Mouse (Mus musculus) fat pad, adult 2 months (tissue): ENCODE measurements around the gene Pld2.
"Not testable (repeated sequence)": the region's sequence is repeated elsewhere in the genome, so short reads cannot be mapped to it uniquely, and the experiment has no call there.

Source experiments
- DNase-seq: peaks from one replicate; pipeline ENCODE4 v3.0.0-alpha.2; 2011; ENCODE audit warnings: low read depth, low spot score; ENCODE audit errors: extremely low read depth

The Pld2 gene

DNA sequence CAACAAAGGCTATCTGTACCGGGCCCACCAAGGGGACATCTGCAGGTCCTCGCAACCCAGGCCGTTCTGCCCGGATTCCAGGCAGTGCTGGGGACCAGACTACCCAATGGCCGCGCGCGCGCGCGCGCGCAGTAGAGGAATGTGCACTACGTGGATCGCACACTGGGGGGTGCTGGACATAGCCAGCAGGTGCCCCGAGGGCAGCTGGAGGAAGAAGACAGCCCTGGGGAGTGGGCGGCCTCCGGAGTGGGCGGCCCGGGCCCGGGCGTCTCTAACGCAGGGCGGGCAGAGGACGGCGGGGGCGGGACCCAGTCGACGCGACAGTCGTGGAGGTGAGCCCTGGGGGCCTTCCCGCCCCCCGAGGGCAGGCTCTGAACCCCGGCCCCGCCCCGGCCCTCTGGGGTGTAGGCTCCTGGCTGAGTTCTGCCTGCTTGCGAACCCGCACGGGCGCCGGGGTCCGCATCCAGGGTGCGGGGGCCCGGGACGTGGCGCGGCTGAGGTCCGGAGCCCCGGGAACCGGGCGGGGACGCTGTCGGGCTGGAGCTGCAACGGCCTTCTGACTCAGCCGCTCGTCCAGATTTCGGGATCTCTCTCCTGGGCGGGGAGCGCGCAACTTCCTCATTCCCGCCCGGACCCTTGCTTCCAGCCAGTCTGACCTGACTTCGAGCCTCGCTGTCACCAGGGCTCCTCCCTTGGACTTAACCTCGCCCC is at the start of gene Pld2:
TSS of gene Pld2 (plus strand) at position 188 of the 711 bp plus-strand sequence.
- DNase-seq, result no peak

DNA sequence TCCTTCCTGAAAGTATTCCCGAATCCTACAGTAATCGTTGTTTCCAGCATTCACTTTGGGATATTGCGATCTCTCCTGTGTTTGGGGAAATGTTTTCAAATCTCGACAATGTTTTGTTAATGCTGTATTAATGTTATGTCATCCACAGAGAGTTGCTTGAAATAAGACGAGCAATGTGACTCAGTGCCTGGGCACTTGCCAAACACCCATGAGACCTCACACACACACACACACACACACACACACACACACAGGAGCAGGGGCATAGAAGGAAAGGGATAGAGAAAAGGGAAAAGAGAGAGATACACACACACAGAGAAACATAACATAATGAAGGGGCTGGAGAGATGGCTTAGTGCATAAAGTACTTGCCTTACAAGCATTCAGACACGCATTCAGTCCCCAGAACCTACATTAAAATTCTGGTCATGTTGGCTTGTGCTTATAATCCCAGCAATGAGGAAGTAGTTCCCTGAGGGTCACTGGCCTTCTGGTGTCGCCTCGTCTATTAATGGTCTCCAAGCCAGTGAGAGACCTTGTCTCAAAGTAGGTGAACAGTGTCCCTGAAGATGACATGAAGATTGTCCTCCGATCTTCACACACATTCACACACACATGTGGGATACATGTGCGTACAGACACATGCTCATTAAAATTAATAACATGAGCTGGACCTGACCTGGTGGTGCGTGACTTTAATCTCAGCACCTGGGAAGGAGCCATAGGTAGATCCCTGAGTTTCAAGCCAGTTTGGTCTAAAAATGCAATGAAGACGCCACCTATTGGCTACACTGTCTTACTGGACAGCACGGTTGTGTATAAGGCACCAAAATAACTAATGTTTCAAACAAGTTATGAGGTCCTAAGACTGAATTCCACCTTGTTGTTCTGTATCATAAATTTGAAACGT is 40.0 kb upstream of the Pld2 start:
- no peak for DNase-seq

- DNase-seq, result no peak
Measured at GRCm38 (mm10) chr11:70500476-70500812, 39.4 kb upstream of the Pld2 start.

- no peak for DNase-seq
Measured at GRCm38 (mm10) chr11:70502018-70502417, 37.8 kb upstream of the Pld2 start.

DNA sequence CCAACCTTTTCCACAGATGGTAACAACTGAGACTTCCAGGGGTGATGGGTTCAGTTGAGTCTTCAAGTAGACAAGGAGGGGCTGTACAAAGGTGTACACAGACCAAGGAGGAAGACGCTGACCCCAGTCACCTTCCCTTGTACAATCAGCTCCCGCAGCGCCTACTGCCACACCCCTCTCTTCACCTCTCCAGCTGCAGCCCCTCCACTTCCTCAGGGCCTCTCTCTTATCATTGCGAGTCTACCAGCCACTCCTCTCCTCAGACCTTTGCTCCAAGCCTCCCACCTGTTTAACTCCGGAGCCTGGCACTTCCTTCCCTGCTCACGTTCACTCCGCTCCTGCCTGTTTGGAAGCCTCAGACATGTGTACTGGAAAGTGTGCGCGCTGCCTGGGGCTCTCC is 34.9 kb upstream of the Pld2 start, which contains the start of gene Tm4sf5:
TSS of gene Tm4sf5 (plus strand) at position 275 of the 400 bp plus-strand sequence.
- no peak for DNase-seq

DNA sequence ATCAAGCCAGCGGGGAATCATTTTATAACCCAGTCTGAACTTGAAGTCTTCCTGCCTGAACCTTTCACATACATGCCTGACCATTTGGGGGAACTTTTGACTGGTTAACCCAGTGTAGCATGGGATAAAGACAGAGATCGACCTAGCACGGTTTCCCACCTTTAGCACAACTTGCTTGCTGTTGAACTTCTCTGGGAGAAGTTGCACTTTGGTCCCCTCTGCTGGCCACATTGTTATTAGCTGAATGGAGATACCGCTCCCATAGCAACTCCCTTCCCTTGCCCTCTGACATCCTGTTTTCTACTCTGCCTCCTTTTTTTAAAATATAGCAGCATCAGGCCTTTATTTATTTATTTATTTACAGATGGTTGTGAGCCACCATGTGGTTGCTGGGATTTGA is 33.5 kb upstream of the Pld2 start:
- no peak for DNase-seq

GRCm38 (mm10) chr11:70506962-70507515 is 32.8 kb upstream of the Pld2 start:
- no peak for DNase-seq

DNA sequence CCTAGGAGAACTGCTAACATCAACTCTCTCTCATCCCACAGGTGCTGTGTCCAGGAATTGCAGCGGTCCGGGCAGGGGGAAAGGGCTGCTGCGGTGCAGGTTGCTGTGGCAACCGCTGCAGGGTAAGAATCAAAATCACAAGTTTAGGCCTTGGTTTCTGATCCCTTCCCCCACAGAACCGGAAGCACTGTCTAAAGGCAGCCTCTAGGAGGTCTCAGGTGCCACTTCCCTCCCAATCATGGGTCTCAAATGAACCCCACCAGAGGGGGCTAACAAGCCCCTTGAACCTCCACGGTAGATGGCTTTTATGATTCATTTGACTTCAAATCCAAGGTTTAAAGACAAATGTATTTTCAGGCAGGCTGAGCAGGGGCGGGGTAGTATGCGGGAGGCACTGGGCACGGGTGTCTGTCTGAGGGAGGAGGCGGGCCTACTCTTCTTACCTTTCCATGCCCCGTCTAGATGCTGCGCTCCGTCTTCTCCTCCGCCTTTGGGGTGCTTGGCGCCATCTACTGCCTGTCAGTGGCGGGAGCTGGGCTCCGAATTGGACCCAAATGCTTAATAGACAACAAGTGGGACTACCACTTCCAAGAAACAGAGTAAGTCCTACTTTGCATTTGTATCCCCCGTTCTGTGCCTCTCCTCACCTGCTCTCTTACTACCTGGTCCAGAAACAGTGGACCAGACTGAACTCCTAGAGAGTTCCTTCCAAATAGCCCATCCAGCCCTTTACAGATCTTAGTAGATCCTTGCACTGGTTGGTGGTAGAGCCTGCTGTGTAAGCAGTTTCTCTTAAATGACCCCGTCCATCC is 29.9 kb upstream of the Pld2 start:
- DNase-seq, result no peak

DNA sequence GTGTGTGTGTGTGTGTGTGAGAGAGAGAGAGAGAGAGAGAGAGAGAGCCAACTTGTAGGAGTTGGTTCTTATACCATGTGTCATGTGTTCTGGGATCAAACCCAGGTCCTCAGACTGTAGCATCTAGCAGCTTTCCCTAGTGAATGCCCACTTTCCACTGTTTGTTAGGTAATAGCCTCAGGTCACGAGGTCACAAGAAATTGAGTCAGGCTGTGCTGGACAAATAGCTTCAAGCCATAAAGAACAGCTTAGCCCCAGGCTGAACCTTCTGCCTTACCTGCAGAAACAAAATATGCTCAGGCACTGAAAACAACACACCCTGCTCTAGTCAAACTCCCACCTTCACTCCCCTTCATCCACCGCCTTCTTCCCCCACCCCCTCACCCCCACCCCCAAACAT is 28.6 kb upstream of the Pld2 start:
- no peak for DNase-seq

- DNase-seq, result no peak
Measured at GRCm38 (mm10) chr11:70511825-70512224, 28.0 kb upstream of the Pld2 start.

GRCm38 (mm10) chr11:70512709-70513342 is 27.0 kb upstream of the Pld2 start:
- no peak for DNase-seq

GRCm38 (mm10) chr11:70513520-70513919 is 26.3 kb upstream of the Pld2 start:
- no peak for DNase-seq

DNA sequence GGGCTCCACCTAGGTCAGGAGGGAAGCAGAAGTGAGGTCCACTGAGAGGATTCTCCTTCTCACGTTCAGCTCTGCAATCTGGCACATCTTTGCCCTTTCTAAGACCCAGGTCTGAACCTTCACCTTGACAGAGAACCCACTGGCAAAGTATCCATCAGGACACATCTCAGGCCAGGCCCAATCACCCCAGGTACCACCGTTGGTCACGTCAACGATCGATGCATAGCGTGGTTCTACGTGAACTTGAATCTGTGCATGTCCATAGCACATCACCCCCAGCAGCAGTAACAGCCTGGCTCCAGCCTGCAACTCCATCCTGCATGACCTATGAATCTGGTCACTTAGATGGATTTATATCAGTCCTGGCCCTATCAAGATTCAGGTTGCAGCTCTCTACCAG is 25.6 kb upstream of the Pld2 start, which contains the start of gene Vmo1:
TSS of gene Vmo1 (minus strand) at position 329 of the 400 bp plus-strand sequence.
- DNase-seq, result no peak

- no peak for DNase-seq
Measured at GRCm38 (mm10) chr11:70516352-70516751, 23.5 kb upstream of the Pld2 start.

DNA sequence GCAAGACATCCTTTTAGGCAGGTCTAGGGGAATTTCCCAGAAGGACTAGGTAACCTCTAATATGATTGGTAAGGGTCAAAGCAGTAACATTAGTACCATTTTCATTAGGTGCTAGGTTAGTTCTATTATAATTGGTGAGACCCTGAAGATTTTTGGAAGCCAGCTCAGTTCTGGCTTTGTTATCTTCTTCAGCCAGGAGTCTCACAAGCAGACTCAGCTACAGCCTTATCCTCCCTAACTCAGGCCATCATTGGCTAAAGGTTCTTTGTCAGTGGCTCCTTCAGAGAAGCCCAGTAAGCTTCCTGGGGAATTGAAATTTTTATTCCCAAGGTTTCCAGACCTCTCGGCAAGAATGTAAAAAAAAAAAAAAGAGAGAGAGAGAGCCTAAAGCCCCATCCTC is 21.4 kb upstream of the Pld2 start:
- no peak for DNase-seq

GRCm38 (mm10) chr11:70518923-70519322 is 20.9 kb upstream of the Pld2 start, which contains the start of gene Gltpd2:
TSS of gene Gltpd2 (plus strand) at chr11:70519196.
- DNase-seq, result no peak

GRCm38 (mm10) chr11:70520178-70520769 is 19.6 kb upstream of the Pld2 start:
- no peak for DNase-seq

DNA sequence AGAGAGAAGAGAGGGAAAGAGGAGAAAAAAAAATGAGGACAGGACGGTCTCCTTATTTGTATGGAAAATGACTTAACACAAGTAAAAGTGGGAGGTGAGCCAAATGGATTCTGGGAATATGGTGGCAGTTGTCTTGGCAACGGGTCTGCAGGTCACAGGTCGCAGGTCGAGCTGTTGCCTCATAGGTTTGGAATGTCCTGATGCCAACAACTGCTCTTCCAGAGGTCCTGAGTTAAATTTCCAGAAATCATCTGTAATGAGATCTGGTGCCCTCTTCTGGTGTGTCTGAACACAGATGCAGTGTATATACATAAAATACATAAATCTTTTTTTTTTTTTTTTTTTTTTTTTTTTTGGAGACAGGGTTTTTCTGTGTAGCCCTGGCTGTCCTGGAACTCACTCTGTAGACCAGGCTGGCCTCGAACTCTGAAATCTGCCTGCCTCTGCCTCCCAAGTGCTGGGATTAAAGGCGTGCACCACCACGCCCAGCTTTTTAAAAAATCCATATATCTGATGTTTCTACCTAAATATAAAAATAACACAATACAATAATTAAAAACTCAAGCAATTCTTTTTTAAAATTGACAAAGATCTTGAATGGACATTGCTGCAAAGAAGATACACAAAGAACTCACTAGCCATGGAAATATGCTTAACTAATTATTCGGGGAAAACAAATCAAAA is 16.4 kb upstream of the Pld2 start:
- not testable (repeated sequence) for DNase-seq

GRCm38 (mm10) chr11:70524782-70525181 is 15.1 kb upstream of the Pld2 start:
- no peak for DNase-seq
